ENCODE assay signal across 14 mouse cellular contexts in genomic region chr13:30096536-30096935, GRCm38 (mm10).
"Had no signal": no experiment of that assay in that cellular context is flagged by ENCODE, and none has a peak within 500 bp of the region (broad histone marks: within the 10 kb centered on the region; RNA-seq: fewer than 3 reads in every experiment).

No protein-coding gene starts in this region.

- H3K4me3 ChIP-seq: liver, embryonic 15.5 days; megakaryocyte, embryonic 14.5 days; midbrain, embryonic 10.5 days; midbrain, embryonic 12.5 days; neural tube, embryonic 12.5 days; stomach, embryonic 15.5 days had no signal

- H3K4me2 ChIP-seq: liver, embryonic 15.5 days; midbrain, embryonic 12.5 days; neural tube, embryonic 12.5 days; stomach, embryonic 15.5 days had no signal

- DNase-seq: liver, postnatal 0 days; lung, adult 2 months; right cerebral cortex, postnatal 14 days; thymus, postnatal 14 days; thymus, postnatal 36 days had no signal

- H3K9ac ChIP-seq: liver, embryonic 15.5 days; liver, postnatal 0 days; midbrain, embryonic 12.5 days; neural tube, embryonic 12.5 days; stomach, embryonic 15.5 days had no signal

- H3K27ac ChIP-seq: liver, embryonic 15.5 days; macrophage; midbrain, embryonic 10.5 days; midbrain, embryonic 12.5 days; neural tube, embryonic 12.5 days; stomach, embryonic 15.5 days; stomach, postnatal 0 days had no signal

- H3K9me3 ChIP-seq: liver, embryonic 15.5 days; midbrain, embryonic 10.5 days; midbrain, embryonic 12.5 days; neural tube, embryonic 12.5 days; stomach, embryonic 15.5 days had no signal

- ATAC-seq: liver, postnatal 0 days; midbrain, embryonic 16.5 days had no signal

- H3K36me3 ChIP-seq: liver, embryonic 15.5 days; midbrain, embryonic 10.5 days; midbrain, embryonic 12.5 days; neural tube, embryonic 12.5 days; stomach, embryonic 15.5 days had no signal

- H3K4me1 ChIP-seq: liver, embryonic 15.5 days; megakaryocyte, embryonic 14.5 days; midbrain, embryonic 10.5 days; neural tube, embryonic 12.5 days had no signal

- H3K27me3 ChIP-seq: liver, embryonic 15.5 days; midbrain, embryonic 12.5 days; neural tube, embryonic 12.5 days; stomach, embryonic 15.5 days had no signal
